Mouse (Mus musculus): ENCODE data around the gene Ints3. TPM values are rescaled to one million over a fixed set of nuclear protein-coding genes. Genes with fewer than 3 reads are reported as not detected.
"Not testable (repeated sequence)": the region's sequence is repeated elsewhere in the genome, so short reads cannot be mapped to it uniquely, and the experiment has no call there.

The Ints3 gene
- polyA plus RNA-seq, 1 experiment from 2014 or later: 9.2 TPM

GRCm38 (mm10) chr3:90359230-90359629 is 74.2 kb downstream of the Ints3 start:
- no peaks in the 10 kb centered on the region for H3K27me3 ChIP-seq (ENCODE audit: control insufficient read depth, insufficient read depth, low read length)
- no peak for ATAC-seq (ENCODE audit: low FRiP score, low TSS enrichment)
- DNase-seq (ENCODE audit: low spot score): no peak
- no peak overlapping the region for H3K27ac ChIP-seq (replicated peaks)
- WGBS: 81% methylated on average over 1 of the region's 1 CpGs
- no peaks in the 10 kb centered on the region for H3K9me3 ChIP-seq (ENCODE audit: control insufficient read depth, low read length)
- no peaks in the 10 kb centered on the region for H3K4me1 ChIP-seq (replicated peaks; ENCODE audit: control insufficient read depth, insufficient read depth)
- peaks cover 26% of the 10 kb centered on the region for H3K36me3 ChIP-seq (ENCODE audit: control insufficient read depth, insufficient read depth, low read length)
- no peak for TF ChIP-seq CTCF (IDR thresholded peaks at IDR 0.05; ENCODE audit: low read depth)
- no peak for TF ChIP-seq EP300 (optimal IDR thresholded peaks at IDR 0.05)
- H3K4me3 ChIP-seq (ENCODE audit: low read depth, low read length): no peak overlapping the region
- no peak overlapping the region for H3K9ac ChIP-seq (ENCODE audit: low read length)
- H3K4me2 ChIP-seq (replicated peaks; ENCODE audit: low read depth): no peak overlapping the region

DNA sequence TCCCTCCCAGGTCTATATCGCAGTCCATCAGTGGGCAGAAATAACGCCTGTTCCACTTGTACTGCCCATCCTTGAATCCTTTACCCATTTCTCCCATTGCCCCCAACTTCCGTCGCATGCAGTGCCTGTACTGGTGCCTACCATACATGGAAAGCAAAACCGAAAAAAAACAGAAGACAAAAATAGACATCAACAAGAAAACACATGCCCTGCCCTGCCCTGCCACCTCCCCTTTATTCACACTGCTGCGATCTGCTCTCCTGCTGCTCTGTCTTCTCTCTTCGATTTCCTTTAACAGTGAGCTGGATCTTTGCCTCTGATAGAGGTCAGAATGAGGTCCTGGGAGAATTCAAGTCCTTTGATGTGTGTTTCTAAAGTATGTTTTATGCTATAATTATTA is 75.5 kb downstream of the Ints3 start:
- H3K36me3 ChIP-seq (ENCODE audit: control insufficient read depth, insufficient read depth, low read length): peaks cover 36% of the 10 kb centered on the region

DNA sequence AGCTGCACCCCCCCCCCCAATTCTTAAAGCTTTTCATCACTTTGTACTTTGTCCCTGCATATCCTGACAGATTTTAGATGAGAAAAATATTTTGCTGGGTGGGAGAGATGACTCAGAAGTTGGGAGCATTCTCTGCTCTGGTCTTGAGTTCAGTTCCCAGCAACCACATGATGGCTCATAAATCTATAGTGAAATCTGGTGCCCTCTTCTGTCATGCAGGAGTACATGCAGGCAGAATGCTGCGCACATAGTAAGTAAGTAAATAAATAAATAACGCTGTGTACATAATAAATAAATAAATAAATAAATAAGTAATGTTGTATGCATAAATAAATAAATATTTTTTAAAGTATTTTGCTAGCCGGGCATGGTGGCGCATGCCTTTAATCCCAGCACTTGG is 85.6 kb downstream of the Ints3 start:
- no peak for ATAC-seq (ENCODE audit: low FRiP score, low TSS enrichment)
- Histone ChIP-seq H3K9me3 (ENCODE audit: control insufficient read depth, low read length) (no peaks in the 10 kb centered on the region), H3K4me1 (replicated peaks; ENCODE audit: control insufficient read depth, insufficient read depth) (no peaks in the 10 kb centered on the region), H3K27me3 (ENCODE audit: control insufficient read depth, insufficient read depth, low read length) (no peaks in the 10 kb centered on the region), H3K36me3 (ENCODE audit: control insufficient read depth, insufficient read depth, low read length) (peaks cover 19% of the 10 kb centered on the region), H3K9ac (ENCODE audit: low read length) (no peak overlapping the region), H3K4me2 (replicated peaks; ENCODE audit: low read depth) (no peak overlapping the region), H3K27ac (replicated peaks) (no peak overlapping the region), H3K4me3 (ENCODE audit: low read depth, low read length) (no peak overlapping the region)
- WGBS: 96% methylated on average over 4 of the region's 4 CpGs
- DNase-seq (ENCODE audit: low spot score): no peak
- TF ChIP-seq CTCF (IDR thresholded peaks at IDR 0.05; ENCODE audit: low read depth): no peak
- no peak for TF ChIP-seq EP300 (optimal IDR thresholded peaks at IDR 0.05)

More for the DNA sequence above, 75.5 kb downstream of the Ints3 start:
- 86% methylated on average over 7 of the region's 7 CpGs for WGBS
- Histone ChIP-seq H3K4me2 (replicated peaks; ENCODE audit: low read depth) (no peak overlapping the region), H3K4me1 (replicated peaks; ENCODE audit: control insufficient read depth, insufficient read depth) (no peaks in the 10 kb centered on the region), H3K27me3 (ENCODE audit: control insufficient read depth, insufficient read depth, low read length) (no peaks in the 10 kb centered on the region), H3K27ac (replicated peaks) (no peak overlapping the region), H3K4me3 (ENCODE audit: low read depth, low read length) (no peak overlapping the region), H3K9me3 (ENCODE audit: control insufficient read depth, low read length) (no peaks in the 10 kb centered on the region), H3K9ac (ENCODE audit: low read length) (no peak overlapping the region)
- DNase-seq (ENCODE audit: low spot score) (no peak), ATAC-seq (ENCODE audit: low FRiP score, low TSS enrichment) (no peak)
- TF ChIP-seq EP300 (optimal IDR thresholded peaks at IDR 0.05) (no peak), CTCF (IDR thresholded peaks at IDR 0.05; ENCODE audit: low read depth) (no peak)

DNA sequence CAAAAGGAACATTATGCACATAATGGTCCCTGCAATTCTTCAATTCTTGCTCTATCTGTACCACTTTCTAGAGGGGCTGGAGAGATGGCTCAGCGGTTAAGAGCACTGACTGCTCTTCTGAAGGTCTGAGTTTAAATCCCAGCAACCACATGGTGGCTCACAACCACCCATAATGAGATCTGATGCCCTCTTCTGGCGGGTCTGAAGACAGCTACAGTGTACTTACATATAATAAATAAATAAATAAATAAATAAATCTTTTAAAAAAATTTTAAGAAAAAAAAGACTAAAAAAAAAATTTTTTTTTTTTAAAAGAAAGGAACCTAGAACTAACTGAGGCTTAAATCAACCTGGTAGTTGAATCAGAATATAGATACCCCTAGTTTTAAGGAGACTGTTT is 90.6 kb downstream of the Ints3 start:
- not testable (repeated sequence) for H3K4me1 ChIP-seq (replicated peaks; ENCODE audit: control insufficient read depth, insufficient read depth); H3K4me3 ChIP-seq (ENCODE audit: low read depth, low read length); H3K27me3 ChIP-seq (ENCODE audit: control insufficient read depth, insufficient read depth, low read length); ATAC-seq (ENCODE audit: low FRiP score, low TSS enrichment); H3K4me2 ChIP-seq (replicated peaks; ENCODE audit: low read depth); DNase-seq (ENCODE audit: low spot score); H3K36me3 ChIP-seq (ENCODE audit: control insufficient read depth, insufficient read depth, low read length); H3K27ac ChIP-seq (replicated peaks); H3K9me3 ChIP-seq (ENCODE audit: control insufficient read depth, low read length); H3K9ac ChIP-seq (ENCODE audit: low read length)
- WGBS: 55% methylated on average over 2 of the region's 2 CpGs
- peak; percentile 31 for TF ChIP-seq CTCF (IDR thresholded peaks at IDR 0.05; ENCODE audit: low read depth)

Other genes with a start within 250 kb of the Ints3 start
- gene Rps27, start 220.0 kb downstream of the Ints3 start, polyA plus RNA-seq (2015; fragmentation: Nextera tagmentation; extraction: Ambion mirVana): 1,661 and 1,706 TPM in 2 replicates
- 17.8 and 18.2 TPM in 2 replicates for gene Rab13, start 219.9 kb downstream of the Ints3 start, polyA plus RNA-seq (2015; fragmentation: Nextera tagmentation; extraction: Ambion mirVana)
- 131 TPM in 2 replicates for gene Jtb, start 202.0 kb downstream of the Ints3 start, polyA plus RNA-seq (2015; fragmentation: Nextera tagmentation; extraction: Ambion mirVana)
- gene Creb3l4, start 190.1 kb downstream of the Ints3 start, polyA plus RNA-seq (2015; fragmentation: Nextera tagmentation; extraction: Ambion mirVana): 41.9 TPM in 2 replicates
- gene Slc39a1, start 185.4 kb downstream of the Ints3 start, polyA plus RNA-seq (2015; fragmentation: Nextera tagmentation; extraction: Ambion mirVana): 95.4 and 102 TPM in 2 replicates
- gene Crtc2, start 179.5 kb downstream of the Ints3 start, polyA plus RNA-seq (2015; fragmentation: Nextera tagmentation; extraction: Ambion mirVana): 8.9 and 11.8 TPM in 2 replicates
- 0.95 and 1.1 TPM in 2 replicates for gene Dennd4b, start 168.4 kb downstream of the Ints3 start, polyA plus RNA-seq (2015; fragmentation: Nextera tagmentation; extraction: Ambion mirVana)
- 4.0 and 4.8 TPM in 2 replicates for gene Gatad2b, start 140.4 kb downstream of the Ints3 start, polyA plus RNA-seq (2015; fragmentation: Nextera tagmentation; extraction: Ambion mirVana)
- 4.7 and 5.3 TPM in 2 replicates for gene Slc27a3, start 43.7 kb downstream of the Ints3 start, polyA plus RNA-seq (2015; fragmentation: Nextera tagmentation; extraction: Ambion mirVana)
- 3.0 and 3.6 TPM in 2 replicates for gene Npr1, start 32.2 kb upstream of the Ints3 start, polyA plus RNA-seq (2015; fragmentation: Nextera tagmentation; extraction: Ambion mirVana)
- 55.9 and 57.6 TPM in 2 replicates for gene Ilf2, start 42.5 kb upstream of the Ints3 start, polyA plus RNA-seq (2015; fragmentation: Nextera tagmentation; extraction: Ambion mirVana)
- gene Snapin, start 57.4 kb upstream of the Ints3 start, polyA plus RNA-seq (2015; fragmentation: Nextera tagmentation; extraction: Ambion mirVana): 63.4 and 68.2 TPM in 2 replicates
- gene Chtop, start 75.9 kb upstream of the Ints3 start, polyA plus RNA-seq (2015; fragmentation: Nextera tagmentation; extraction: Ambion mirVana): 72.2 and 74.2 TPM in 2 replicates
- 386 TPM in 2 replicates for gene S100a1, start 80.8 kb upstream of the Ints3 start, polyA plus RNA-seq (2015; fragmentation: Nextera tagmentation; extraction: Ambion mirVana)
- 66.7 and 73.6 TPM in 2 replicates for gene S100a13, start 80.8 kb upstream of the Ints3 start, polyA plus RNA-seq (2015; fragmentation: Nextera tagmentation; extraction: Ambion mirVana)
- gene S100a14, start 93.2 kb upstream of the Ints3 start, polyA plus RNA-seq (2015; fragmentation: Nextera tagmentation; extraction: Ambion mirVana): 271 and 299 TPM in 2 replicates
- 559 and 590 TPM in 2 replicates for gene S100a16, start 103.6 kb upstream of the Ints3 start, polyA plus RNA-seq (2015; fragmentation: Nextera tagmentation; extraction: Ambion mirVana)
- 1.2 and 2.1 TPM in 2 replicates for gene S100a3, start 127.0 kb upstream of the Ints3 start, polyA plus RNA-seq (2015; fragmentation: Nextera tagmentation; extraction: Ambion mirVana)
- gene S100a2, start 156.6 kb upstream of the Ints3 start, polyA plus RNA-seq (2015; fragmentation: Nextera tagmentation; extraction: Ambion mirVana): 0.65 and 1.2 TPM in 2 replicates
- not detected in 2 replicates for gene Gm42674, start 168.3 kb upstream of the Ints3 start, polyA plus RNA-seq (2015; fragmentation: Nextera tagmentation; extraction: Ambion mirVana)
- gene S100a4, start 170.1 kb upstream of the Ints3 start, polyA plus RNA-seq (2015; fragmentation: Nextera tagmentation; extraction: Ambion mirVana): 12.1 and 17.4 TPM in 2 replicates
- 9.6 and 10.5 TPM in 2 replicates for gene S100a5, start 174.9 kb upstream of the Ints3 start, polyA plus RNA-seq (2015; fragmentation: Nextera tagmentation; extraction: Ambion mirVana)
- 3,650 and 3,685 TPM in 2 replicates for gene S100a6, start 179.3 kb upstream of the Ints3 start, polyA plus RNA-seq (2015; fragmentation: Nextera tagmentation; extraction: Ambion mirVana)
- gene S100a7a, start 220.4 kb upstream of the Ints3 start, polyA plus RNA-seq (2015; fragmentation: Nextera tagmentation; extraction: Ambion mirVana): 24.5 and 27.3 TPM in 2 replicates
- 14.4 and 18.3 TPM in 2 replicates for gene S100a8, start 235.4 kb upstream of the Ints3 start, polyA plus RNA-seq (2015; fragmentation: Nextera tagmentation; extraction: Ambion mirVana)

All from stomach, postnatal 0 days (tissue).